Mouse (Mus musculus) layer of hippocampus, adult 2 months (tissue): ENCODE data around the gene Iqschfp. TPM values are rescaled to one million over a fixed set of nuclear protein-coding genes. Genes with fewer than 3 reads are reported as not detected.

Experiments used
- DNase-seq, 2 experiments: peaks; one replicate each; pipeline ENCODE4 v3.0.0; 2022; ENCODE audit warnings: low spot score in 2 of 2
- H3K27ac ChIP-seq: fragments of 200-600 bp; 2 replicates; pipeline ENCODE4 v1.8.1; 2022
- H3K4me3 ChIP-seq: fragments of 200-600 bp; 2 replicates; pipeline ENCODE4 v1.8.1; 2022; ENCODE audit warnings: mild to moderate bottlenecking
- CTCF ChIP-seq: fragments of 200-600 bp; conservative IDR thresholded peaks from 2 replicates; pipeline ENCODE4 v1.8.1; 2022; ENCODE audit warnings: antibody characterized with exemption, mild to moderate bottlenecking, moderate library complexity
- total RNA-seq, 2 experiments: library from RNA; stranded (reverse); gene quantifications; 2 replicates each; pipeline ENCODE4 v1.2.3; 2021

Gene Iqschfp
- total RNA-seq, 2 experiments from 2014 or later = 13.6 to 15.5 TPM

DNA sequence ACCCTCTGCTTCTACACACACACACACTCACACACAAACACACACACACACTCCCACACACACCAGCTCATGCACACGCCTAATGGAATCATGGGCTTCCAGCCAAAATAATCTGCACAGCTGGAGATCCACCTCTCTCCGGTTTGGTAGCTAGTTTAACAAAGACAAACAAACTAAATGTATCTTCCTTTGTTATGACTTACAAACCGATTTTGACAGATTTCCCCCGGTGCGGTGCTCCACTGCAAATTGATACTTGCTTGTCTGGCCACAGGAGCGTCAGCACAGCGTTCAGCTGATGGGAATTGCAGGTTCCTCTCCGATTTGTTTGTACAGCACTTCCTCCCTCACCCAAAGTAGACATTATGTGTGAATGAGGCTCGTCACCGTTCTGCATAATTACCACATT, 483.1 kb downstream of the Iqschfp start:
- DNase-seq = peak in 1 of 2 experiments; percentile 23
- no peak for TF ChIP-seq CTCF
- no peak overlapping the region for H3K27ac ChIP-seq
- no peak overlapping the region for H3K4me3 ChIP-seq

GRCm38 (mm10) chr3:68377452-68378198, 485.6 kb downstream of the Iqschfp start:
- peak; percentile 63 for TF ChIP-seq CTCF
- Histone ChIP-seq H3K4me3 (no peak overlapping the region), H3K27ac (no peak overlapping the region)
- no peak for DNase-seq

DNA sequence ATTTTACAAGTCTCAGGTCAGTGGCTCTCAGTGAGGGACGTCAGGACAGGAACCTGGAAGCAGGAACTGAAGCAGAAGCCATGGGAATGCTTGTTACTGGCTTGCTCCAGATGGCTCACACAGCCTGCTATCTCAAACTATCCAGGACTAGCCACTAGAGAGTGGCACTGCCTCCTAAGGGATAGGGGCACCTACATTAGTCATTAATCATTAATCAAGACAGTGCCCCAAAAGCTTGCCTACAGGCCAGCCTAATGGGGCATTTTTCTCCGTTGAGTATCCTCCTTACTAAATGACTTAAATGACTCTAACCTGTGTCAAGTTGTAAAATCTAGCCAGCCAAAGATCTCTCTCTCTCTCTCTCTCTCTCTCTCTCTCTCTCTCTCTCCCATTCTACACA, 486.8 kb downstream of the Iqschfp start:
- Histone ChIP-seq H3K27ac (no peak overlapping the region), H3K4me3 (no peak overlapping the region)
- TF ChIP-seq CTCF = no peak
- DNase-seq = no peak

- H3K4me3 ChIP-seq = no peak overlapping the region
- H3K27ac ChIP-seq = no peak overlapping the region
- no peak for TF ChIP-seq CTCF
- DNase-seq = no peak
Observed at GRCm38 (mm10) chr3:68379242-68379641, 487.2 kb downstream of the Iqschfp start.

- DNase-seq = no peak
- no peak overlapping the region for H3K4me3 ChIP-seq
- TF ChIP-seq CTCF = no peak
- H3K27ac ChIP-seq = no peak overlapping the region
Observed at GRCm38 (mm10) chr3:68383672-68384071, 491.6 kb downstream of the Iqschfp start.

DNA sequence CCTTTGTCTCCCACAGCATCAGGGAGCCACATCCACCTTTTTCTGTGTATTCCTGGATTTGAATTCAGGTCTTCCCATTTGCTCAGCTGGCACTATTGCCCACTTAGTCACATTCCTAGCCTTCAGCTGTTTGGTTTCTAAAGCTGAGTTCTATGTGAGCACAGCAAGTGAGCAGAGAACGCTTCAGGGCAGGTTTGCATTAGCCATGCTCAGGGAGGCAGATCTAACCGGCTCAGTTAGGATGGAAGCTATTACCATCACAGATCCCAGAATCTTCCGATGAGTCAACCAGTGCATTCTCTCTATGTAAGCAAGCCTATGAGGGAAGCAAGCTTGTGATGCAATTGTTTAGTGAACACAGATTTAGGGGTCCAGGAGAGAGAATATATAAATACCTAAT, 493.5 kb downstream of the Iqschfp start:
- TF ChIP-seq CTCF = no peak
- no peak for DNase-seq
- no peak overlapping the region for H3K4me3 ChIP-seq
- H3K27ac ChIP-seq = no peak overlapping the region

DNA sequence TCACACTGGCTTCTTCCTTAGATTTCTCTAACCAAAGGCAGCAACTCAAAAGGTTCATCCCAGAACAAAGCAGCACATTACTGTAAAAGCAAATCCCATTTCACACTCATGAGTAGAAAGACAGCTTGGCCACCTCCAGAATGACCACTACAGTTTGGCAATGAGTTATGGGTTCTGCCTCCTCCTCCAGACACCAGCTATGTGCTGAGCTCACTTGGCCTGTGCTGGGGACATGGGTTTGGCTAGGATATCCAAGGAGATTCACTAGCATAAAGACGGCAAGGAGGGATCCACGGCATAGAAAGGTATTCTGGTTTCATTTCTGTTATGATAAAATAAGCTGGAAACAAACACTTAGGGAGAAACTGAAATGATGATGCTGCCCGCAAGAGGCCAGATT, 496.0 kb downstream of the Iqschfp start:
- no peak for TF ChIP-seq CTCF
- Histone ChIP-seq H3K4me3 (no peak overlapping the region), H3K27ac (no peak overlapping the region)
- no peak for DNase-seq

DNA sequence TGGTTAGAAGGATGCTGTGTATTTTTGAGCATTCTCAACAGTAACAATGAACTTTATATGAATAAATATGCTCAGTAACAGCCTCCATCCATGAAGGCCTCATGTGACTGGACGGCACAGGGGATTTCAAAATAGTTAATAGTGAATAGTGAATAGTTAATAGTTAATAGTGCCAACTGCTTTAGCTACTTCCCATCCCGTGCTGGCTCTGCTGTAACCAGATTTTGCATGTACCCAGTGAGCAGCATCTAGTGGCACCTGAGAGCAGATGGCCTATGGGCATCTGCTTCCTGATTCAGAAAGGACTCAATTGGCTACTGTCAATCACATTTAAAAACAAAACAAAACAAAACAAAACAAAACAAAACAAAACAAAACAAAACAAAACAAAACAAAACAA, 501.5 kb downstream of the Iqschfp start:
- H3K4me3 ChIP-seq = no peak overlapping the region
- H3K27ac ChIP-seq = no peak overlapping the region
- DNase-seq = no peak
- TF ChIP-seq CTCF = no peak

DNA sequence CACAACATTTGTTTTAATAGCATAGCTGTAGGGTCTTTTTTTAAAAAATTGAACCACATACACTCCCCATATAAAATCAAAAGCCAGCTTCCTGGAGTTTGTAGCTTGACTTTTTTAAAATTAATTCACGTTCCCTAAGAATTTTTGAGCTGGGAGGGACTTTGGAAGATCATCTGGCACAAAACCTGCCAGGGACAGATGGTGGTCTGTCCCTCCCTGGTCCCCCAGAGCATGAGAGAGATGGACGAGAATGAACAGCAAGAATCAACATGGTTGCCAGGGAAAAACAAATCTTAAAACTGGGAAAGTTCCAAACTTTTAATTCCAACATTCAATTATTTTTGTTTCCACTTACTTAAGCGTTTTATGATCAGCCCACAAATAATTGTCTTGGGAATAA, 506.7 kb downstream of the Iqschfp start:
- no peak for DNase-seq
- Histone ChIP-seq H3K27ac (no peak overlapping the region), H3K4me3 (no peak overlapping the region)
- TF ChIP-seq CTCF = no peak

DNA sequence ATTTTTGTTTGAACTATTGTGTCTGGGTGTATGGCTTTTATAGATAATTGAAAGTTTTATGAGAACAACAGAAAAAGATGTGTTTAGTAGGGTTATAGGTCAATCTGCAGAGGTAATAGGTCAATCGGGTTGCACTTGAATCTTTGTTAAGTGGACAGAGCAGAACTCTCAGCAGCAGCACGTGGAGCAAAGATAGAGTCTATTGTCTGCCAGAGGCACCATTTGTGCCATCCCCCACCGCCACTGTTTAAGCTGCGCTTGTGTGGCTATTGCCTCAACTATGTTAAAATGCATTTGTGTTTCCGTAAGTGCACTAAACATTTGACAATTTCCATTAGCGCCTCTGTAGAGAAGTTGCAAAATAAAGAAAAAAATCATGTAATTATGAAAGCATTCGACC, 508.1 kb downstream of the Iqschfp start:
- DNase-seq = no peak
- no peak for TF ChIP-seq CTCF
- no peak overlapping the region for H3K4me3 ChIP-seq
- H3K27ac ChIP-seq = no peak overlapping the region

DNA sequence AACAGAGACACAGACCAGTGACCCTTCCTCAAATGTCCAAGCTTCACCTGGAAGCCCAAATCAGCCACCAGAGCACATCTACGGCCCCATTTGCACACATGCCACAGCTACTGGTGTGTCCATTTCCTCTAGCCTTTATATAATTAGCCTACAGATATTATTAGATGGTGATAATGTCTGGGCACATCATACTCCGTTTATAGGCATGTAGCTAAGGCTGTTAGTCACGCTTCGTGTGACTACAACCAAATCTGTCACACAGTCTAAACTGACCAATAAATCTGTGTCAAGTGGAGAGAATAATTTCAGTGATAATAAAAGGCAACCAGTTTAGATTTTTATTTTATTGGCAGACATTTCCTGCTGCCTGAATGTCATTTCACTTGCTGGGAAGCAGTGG, 511.3 kb downstream of the Iqschfp start:
- Histone ChIP-seq H3K4me3 (no peak overlapping the region), H3K27ac (peak overlapping the region; percentile 80)
- no peak for TF ChIP-seq CTCF
- DNase-seq = no peak

GRCm38 (mm10) chr3:68403783-68404217, 511.8 kb downstream of the Iqschfp start:
- Histone ChIP-seq H3K4me3 (no peak overlapping the region), H3K27ac (peak overlapping the region; percentile 80)
- peak; percentile 20 to 37 for DNase-seq
- TF ChIP-seq CTCF = no peak

GRCm38 (mm10) chr3:68405724-68406123, 513.7 kb downstream of the Iqschfp start:
- H3K27ac ChIP-seq = peak overlapping the region; percentile 69
- H3K4me3 ChIP-seq = no peak overlapping the region
- DNase-seq = no peak
- TF ChIP-seq CTCF = no peak

DNA sequence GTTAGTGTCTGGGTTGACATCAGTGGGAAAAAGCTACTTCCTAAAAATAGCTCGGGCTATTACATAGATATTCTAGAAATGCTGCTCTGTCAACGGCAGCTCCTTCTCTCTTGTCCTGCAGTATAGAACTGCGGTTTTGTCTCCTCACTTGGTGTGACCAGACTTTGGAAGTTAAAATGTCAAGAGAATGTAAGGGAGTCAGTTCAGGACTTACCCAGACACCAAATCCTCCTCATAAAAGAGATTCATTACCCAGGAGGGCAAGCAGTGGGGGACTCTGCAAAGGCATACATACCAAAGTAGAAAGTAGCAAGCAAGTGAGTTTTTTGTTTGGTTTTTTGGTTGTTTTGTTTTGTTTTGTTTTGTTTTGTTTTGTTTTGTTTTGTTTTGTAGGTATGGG, 520.2 kb downstream of the Iqschfp start:
- Histone ChIP-seq H3K27ac (no peak overlapping the region), H3K4me3 (no peak overlapping the region)
- no peak for TF ChIP-seq CTCF
- no peak for DNase-seq
